Mouse (Mus musculus) embryo, embryonic 11.5 days (tissue): ENCODE measurements around the gene Tnnc1.

Experiments
- DNase-seq: peaks from one replicate; pipeline ENCODE4 v3.0.0-alpha.2; 2012; ENCODE audit warnings: low read depth, low spot score

The Tnnc1 gene

DNA sequence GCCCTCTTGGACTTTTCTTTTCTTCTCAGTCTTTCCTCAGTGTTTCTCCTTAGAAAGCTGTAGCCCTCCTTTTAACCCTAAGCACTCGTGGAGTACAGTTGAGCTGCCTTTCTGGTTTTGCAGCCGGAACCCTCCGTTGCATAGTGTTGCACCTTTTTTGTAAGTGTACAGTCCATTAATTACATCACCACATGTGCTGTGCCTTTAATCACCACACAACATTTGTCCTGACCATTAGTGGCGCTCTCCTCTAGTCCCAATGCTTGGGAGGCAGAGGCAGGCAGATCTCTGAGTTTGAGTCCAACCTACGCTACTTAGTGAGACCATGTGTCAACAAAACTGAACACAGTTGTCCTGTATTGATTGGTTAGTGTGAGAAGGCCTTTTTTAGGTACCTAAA, 44.0 kb downstream of the Tnnc1 start:
- no peak for DNase-seq

DNA sequence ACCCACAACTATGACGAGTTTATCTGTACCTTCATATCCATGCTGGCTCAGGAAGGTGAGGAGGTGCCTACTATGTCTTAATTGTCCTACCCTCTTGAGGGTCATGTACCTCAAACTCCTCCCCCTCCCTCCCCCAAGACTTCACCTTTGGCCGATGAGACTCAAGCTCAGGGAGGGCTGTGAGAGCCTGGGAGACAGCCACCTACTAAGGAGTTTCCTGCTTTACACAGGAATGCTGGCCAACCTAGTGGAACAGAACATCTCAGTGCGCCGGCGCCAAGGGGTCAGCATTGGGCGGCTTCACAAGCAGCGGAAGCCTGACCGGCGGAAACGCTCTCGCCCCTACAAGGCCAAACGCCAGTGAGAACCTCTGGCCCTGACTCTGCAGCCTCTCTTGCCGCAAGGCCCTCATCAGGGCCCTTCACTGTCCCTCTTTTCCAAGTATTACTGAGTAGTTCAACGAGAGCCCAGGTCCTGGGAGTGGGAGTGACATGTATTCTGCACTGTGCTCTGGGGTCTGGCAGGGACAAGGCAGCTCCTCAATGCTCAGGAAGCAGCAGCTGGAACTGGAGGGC, 50.5 kb downstream of the Tnnc1 start:
- no peak for DNase-seq

DNA sequence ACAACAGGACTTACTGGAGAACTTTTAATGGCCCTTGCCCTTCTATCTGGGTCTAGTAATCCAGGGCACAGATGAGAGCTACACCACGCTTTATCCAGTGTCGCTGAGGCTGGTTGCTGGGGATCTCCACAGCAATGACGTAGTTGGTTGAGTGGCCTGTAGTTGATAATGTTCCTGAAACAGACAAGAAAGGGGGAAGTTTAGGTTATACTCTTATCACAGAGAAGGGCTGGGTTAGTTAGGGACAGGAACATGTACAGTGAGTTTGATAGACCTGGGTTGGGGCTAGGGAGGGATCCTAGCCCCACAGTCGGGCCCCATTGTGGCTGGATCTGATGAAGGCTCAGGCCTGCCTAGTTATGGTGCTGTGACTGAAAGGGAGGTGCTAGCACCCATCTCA, 52.3 kb downstream of the Tnnc1 start:
- no peak for DNase-seq

DNA sequence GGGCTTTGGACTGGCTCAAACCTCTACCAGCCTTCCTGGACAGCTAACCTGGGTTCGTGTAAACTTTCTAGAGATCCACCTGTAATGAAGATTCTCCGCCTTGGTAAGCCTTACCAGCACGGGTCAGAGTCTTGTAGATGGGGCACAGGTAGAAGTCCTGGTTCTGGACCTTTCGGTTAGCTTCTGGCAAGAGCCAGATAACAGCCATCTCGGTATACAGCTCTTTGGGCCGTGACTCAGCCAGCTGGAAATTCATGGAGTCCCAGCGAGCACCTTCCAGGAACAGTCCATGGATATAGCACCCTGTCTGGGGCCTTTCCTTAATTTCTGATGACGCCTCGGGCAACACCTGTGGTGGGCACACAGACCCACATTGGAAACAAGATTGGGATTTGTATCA, 52.8 kb downstream of the Tnnc1 start:
- no peak for DNase-seq
